Mouse (Mus musculus) adrenal gland, adult 2 months (tissue): ENCODE measurements at regions not wholly inside any gene's neighbourhood (a gene's known extent, or its start where the extent isn't known, plus 50 kb on each side); places are given as distances from the start of the nearest gene placed in this dataset.

ENCODE experiments used
- DNase-seq: peaks from one replicate; pipeline ENCODE4 v3.0.0; 2021

DNA sequence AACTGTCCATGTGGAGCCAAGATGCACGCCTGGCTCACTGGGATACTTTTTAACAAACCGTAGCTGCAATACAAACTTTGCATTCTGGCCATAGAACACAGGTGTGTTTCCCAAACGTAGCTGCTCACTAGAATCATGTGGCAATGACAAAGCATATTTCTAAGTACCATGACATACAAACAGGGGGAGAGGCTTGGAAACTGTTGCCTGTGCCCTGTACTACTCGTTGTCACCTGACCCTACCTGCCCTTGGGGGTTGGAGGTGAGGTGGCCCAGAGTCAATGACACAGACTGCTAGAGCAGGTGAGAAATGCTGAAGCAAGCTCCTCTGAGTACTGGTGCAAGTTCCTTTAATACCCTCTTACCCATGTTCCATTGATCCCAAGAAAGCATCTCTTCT, 64.3 kb upstream of the Map4k3 start:
- no peak for DNase-seq

DNA sequence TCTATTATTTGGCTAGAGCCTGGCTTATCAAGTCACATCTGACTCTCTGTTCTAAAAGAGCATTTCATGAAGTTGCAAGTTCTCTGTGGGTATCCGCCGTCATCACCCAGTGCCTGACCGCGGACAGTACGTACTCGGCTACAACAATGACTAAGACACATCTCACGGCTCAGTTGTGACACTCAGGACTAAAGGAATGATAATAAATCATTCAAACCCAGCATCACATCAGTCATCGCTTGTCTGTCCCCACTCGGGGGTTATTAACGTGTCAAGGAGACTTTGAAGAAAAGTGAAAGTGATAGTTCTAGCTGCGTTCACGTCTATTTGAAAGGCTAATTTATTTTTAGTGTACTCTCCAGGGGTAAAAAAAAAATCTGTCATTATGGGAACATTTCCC, 61.4 kb upstream of the Map4k3 start:
- DNase-seq: peak; percentile 56

DNA sequence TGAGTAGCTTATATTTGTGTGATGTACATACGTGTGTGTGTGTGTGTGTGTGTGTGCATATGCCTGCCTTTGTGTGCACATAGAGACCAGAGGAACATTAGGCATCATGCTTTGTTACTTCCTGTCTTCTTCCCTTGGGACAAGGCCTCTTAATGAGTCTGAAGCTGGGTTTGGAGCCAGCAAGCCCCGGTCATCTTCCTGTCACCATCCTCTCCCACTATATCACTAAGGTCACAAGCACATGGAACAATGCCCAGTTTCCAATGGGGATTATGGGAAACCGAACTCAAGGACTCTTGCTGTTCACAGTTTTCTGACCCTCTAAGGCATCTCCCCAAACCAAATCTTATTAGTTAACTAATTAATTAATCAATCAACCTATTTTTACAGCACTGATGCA, 60.7 kb upstream of the Map4k3 start:
- DNase-seq: no peak

DNA sequence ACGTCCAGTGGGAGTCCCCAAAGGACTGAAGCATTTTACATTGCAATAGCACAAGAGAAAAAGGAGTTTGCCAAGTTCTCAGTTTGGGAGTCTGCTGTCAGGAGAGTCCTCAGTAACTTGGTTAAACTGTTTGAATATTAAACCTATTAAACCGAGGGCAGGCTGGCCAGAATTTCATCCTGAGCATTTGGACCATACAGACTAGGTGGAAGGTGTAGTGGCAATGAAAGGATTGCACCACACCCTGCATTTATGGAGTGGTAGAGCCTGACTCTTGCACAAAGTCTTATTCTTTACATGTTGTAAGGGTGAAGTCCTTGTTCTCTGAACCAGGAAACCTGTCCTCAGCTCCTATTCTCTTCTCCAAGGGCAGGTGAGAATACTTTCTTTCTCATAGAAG, 58.6 kb upstream of the Map4k3 start:
- no peak for DNase-seq

DNA sequence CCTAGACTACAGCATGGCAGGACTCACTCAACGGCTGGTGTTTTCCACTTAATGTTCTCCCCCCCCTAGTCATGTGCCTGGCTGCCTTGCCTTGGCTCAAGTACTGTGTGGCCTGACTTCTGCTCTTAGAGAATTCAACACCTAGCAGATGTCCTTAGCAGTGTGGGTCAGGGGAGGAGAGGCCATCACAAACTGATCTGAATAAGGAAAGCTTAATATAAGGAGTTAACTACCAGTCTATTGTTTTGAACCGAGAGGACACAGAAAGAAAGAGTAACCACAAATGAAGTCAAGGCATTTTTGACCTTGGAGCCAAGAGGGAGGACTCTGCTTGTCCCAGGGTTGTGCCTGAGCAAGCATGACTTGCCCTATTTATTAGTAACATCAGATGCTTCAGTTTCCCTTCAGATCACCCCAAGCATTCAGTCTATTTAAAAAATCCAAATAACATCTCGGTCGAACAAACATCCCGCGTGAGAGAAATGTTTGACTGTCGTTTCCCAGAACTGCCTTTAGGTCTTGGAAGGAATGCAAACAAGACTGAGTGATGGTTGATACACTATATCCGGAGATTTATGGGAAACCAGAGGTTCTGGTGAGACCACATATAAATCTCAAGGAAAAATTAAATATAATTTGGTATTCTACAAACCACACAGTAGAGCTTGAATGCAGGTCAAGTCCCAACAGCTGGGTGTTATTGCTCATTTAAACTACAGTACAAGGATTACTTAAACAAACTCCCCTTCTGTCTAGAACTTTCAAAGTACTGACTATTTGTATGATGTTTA, 58.0 kb upstream of the Map4k3 start:
- no peak for DNase-seq

DNA sequence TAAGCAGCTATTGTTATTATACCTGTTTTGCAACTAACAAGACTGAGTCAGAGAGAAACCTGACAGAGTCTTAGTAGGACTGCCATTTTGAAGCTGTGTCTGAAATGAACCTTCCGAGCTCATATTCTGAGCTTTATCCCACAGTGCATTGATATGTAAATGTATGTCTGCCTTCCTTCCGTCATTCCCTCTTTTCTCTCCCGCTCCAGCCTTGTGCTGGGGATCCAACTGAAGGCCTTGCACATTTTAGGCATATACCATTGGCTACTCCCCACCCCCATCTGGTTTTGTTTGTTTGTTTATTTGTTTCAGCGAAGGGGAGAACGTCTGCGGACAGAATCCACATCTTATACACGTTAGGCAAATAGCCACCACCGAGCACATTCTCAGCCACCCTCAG, 57.2 kb upstream of the Map4k3 start:
- DNase-seq: no peak

DNA sequence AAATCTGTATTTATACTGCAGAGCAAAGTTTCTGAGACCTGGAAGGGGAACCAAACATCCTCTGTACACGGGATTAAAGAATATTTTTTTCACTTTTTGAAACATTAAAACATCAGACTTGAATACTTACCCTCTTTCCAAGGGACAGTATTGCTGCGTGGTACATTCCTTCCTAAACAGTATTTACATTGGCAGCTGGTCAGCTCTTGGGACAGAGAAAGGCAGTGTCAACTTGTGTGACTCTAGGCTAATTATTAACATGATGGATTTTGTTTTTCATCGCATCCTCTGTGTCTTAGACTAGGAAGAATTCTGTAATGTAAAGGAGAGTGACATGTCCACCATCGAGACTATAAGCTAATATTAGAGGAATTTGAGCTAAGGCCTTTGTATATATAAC, 56.8 kb upstream of the Map4k3 start:
- DNase-seq: no peak

DNA sequence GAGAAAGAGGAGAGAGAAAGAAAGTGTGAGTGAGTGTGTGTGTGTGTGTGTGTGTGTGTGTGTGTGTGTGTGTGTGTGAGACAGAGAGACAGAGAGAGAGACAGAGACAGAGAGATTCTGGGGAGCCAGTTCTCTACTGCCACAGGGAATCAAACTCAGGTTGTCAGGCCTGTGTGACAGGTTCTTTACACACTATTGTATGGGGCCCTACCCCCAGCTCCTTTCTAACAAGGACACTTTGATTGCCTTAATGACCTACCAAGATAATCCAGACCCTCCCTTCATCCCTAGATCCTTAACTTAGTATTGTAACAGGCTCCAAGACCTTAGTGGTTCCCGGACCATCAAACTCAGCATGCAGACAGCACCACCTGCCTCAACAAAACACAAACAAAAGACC, 53.9 kb upstream of the Map4k3 start:
- no peak for DNase-seq

DNA sequence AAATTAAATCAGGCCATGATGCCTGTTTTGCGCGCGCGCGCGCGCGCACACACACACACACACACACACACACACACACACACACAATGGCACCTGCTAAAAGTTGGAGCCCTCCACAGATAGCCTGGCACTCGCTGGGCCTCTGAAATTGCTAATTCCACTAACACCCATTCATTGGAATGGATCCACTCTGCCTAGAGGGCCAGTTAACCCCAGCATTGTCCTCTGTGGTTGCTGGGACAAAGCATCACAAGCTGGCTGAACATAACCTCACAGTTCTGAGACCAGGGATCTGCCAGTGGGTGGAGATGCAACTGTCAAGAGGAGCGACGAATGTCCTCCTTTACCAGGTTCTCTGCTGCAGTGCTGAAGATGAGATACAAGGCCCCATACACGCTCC, 53.3 kb upstream of the Map4k3 start:
- no peak for DNase-seq

DNA sequence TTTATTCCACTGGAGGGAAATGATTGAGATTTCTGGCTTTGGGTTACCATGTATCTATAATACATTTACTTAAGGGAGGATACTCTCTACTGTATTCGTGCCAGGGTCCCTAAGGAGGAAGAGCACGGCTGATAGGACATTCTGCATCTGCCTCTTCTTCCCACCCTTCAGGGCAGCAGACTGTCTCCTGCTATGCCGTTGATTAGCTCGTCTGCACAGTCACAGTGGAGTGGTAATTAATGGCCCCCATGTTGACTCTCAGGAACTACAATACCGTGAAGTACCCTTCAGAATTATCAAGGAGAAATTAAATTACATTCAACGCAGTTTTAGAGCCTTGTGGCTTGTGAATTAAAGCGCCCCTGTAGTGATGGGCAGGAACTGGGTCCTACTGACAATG, 52.0 kb upstream of the Map4k3 start:
- no peak for DNase-seq

DNA sequence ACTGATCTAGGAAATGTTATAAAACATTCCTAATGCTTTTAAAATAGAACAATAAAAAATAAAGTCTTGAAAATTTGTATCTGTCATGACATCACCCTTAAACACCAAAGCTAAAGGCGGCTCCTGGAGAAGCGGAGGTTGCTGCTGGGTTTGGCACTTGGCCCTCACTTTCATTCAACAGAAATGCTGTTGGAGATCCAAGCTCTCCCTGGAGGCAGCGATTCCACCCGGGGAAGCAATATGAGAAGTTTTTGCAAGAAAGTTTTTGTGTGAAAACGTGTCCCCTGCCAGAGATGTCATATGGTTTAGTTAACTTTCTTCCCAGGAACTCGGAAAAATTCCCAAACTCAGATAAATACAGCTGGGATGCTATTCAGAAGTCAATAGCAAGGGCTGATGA, 51.5 kb upstream of the Map4k3 start:
- DNase-seq: no peak
